Mouse (Mus musculus): ENCODE measurements around the gene Rpa1.
A peak's percentile ranks its signal among the peaks of the same experiment; 100 is the strongest.
"Not testable (repeated sequence)": the region's sequence is repeated elsewhere in the genome, so short reads cannot be mapped to it uniquely, and the experiment has no call there.

Gene Rpa1

DNA sequence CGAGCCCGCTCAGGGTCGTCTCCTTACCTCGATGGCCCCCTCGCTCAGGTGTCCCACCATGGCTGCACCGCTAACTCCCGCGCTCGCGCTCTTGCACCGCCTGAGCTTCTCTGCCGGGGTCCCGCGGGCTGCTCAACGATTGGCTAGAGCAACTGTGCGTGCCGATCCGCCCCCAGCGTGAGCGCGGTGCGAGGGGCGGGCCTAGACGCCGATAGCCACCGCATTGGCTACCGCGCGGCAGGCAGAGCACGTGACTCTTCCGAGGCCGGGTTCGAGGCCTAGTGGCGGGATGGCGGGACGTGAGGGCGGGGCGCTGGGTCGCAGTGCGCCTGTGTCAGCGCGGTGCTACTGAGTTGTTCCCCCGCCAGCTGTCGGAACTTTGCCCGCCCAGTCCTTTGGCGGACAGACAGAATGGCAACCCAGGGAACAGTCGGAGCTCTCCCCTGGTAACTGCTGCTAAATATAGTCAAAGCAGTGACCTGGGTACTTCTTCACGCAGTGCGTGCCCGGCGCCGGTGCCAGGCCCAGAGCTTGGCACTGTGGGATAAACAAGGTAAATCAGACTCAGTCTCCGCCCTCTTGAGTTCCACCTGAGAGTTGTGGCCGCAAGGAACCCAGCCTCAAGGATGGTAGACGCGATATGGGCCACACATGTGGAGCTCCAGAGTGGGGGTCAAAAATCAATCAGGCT, at the start of gene Rpa1, which contains the start of gene Smyd4:
Gene Rpa1 (minus strand): TSS at position 126 of the 691 bp plus-strand sequence.
Gene Smyd4 (plus strand): TSS at position 235 of the 691 bp plus-strand sequence.
- peak; percentile 88 to 96 for DNase-seq (ENCODE audit: low spot score in 2 of 2)

DNA sequence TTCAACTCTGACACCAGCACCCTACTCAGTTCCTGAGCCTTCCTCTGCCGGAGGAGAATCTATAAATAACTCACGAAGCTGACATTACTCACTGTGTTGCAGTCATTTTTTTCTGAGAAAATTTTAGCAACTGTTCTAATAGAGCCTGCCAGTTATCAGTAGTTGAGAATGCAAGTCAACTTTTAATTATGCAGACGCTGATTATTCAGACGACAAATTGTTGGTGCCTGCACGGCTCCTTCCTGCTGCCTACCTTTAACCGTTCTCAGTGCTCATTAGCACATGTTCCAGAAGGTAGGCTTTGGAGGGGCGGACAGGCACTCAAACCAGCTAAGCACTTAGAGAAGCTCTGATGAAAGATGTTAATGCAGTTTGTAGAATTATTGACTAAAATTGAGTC, 49.3 kb upstream of the Rpa1 start:
- no peak for DNase-seq (ENCODE audit: low spot score in 2 of 2)

DNA sequence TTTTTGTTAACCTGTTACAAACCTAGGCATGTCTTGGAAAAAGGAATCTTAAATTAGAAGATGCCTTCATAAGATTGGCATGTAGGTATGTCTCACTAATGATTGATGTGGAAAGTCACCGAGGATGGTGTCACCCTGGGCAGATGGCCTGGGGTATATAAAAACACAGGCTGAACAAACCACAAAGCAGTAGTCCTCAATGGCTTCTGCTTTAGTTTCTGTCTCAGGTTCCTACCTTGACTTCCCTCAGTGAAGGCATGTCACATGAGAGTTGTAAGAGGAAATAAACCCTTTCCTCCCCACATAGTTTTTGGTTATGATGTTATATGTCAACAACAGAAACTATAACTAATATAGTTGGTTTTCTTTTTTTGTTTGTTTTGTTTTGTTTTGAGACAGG, 47.5 kb upstream of the Rpa1 start:
- no peak for DNase-seq (ENCODE audit: low spot score in 2 of 2)

DNA sequence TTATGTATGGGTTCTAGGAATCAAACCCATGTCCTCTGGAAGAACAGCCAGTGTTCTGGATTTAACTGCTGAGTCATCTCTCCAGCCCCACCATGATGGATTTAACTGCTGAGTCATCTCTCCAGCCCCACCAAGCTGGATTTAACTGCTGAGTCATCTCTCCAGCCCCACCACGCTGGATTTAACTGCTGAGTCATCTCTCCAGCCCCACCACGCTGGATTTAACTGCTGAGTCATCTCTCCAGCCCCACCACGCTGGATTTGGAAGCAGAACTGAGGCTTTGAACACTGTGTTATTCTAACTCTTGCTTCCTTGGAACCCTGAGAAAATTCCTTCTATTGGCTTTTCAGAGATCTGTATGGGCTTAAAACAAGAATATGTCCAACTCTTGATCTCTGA, 35.4 kb upstream of the Rpa1 start:
- peak in 1 of 2 experiments; percentile 39 for DNase-seq (ENCODE audit: low spot score in 2 of 2)

DNA sequence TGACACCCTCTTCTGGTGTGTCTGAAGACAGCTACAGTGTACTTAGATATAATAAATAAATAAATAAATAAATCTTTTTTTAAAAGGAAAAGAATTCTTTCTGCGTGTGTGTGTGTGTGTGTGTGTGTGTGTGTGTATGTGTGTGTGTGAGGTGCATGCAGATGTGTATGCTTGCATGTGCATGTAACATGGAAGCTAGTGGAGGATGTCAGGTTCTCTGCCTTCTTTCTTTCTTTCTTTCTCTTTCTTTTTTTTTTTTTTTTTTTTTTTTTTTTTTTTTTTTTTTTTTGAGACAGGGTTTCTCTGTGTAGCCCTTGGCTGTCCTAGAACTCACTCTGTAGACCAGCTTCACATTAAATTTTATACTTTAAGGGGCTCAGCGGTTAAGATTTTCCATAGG, 30.7 kb upstream of the Rpa1 start:
- DNase-seq (ENCODE audit: low spot score in 2 of 2) = not testable (repeated sequence)

DNA sequence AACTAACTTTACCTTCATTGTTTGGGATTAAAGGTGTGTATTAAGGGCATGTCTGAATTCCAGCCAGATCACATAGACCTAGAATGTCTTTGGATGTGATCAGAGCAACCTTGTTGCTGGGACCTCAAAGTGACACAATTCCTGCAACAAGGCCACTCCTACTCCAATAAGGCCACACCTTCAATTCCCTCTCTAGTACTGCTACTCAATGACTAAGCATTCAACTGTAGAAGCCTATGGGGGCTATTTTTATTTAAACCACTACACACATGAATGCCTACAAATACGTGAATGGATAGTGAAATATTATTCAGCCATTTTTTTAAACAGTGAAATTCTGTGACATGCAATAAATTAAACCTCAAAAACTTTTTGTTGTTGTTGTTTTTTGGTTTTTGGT, 29.0 kb upstream of the Rpa1 start:
- no peak for DNase-seq (ENCODE audit: low spot score in 2 of 2)

DNA sequence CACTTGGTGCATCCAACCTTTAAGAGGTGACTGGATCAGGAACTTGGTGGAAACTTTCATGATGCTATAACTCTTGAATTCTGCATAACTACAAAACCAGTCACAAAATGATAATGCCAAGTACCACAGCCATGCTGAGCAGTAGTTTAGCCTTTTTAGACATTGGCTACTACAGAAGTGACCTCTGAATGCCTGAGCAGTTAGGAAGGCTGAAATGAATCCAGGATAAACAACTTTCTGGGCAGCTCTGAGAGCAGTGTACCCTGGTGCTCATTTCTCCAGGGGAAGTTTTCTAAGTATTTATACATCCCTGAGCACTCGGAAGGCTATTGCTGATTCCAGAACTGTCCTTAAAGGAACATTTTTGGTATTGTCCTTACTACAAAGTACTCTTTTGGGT, 7.4 kb upstream of the Rpa1 start:
- DNase-seq (ENCODE audit: low spot score in 2 of 2) = no peak

DNA sequence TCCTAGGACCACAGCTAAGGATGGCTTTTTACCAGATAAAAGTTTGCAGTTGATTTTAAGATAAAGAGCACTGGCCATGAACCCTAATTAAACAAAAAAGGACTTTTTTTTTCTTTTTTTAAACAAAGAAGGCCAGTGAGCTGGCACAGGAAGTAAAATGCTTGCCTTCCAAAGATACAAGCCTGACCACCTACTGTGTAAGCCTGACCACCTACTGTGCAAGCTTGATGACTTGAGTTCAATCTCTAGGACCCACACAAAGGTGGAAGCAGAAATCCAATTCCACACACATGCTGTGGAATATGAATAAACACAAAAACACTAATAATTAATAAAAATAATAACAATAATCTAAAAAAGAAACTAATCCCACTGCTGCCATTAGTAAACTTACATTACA, 3.1 kb upstream of the Rpa1 start:
- no peak for DNase-seq (ENCODE audit: low spot score in 2 of 2)

DNA sequence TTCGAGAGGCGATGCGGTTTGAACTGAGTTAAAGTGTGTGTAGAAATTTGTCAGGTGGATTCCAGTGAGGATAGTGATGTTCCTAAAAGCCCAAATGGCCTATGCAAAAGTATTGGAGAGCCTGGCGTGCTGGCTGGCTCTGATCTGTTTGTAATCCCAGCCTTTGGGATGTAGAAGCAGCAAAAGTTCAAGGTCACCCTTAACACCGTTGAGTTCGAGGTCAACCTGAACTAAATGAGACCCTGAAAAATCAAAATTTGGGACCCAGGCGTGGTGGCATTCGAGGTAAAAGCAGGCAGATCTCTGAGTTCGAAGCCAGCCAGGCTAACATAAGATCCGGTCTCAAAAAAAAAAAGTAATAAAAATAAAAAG, 752 bp upstream of the Rpa1 start:
- DNase-seq (ENCODE audit: low spot score in 2 of 2) = no peak

DNA sequence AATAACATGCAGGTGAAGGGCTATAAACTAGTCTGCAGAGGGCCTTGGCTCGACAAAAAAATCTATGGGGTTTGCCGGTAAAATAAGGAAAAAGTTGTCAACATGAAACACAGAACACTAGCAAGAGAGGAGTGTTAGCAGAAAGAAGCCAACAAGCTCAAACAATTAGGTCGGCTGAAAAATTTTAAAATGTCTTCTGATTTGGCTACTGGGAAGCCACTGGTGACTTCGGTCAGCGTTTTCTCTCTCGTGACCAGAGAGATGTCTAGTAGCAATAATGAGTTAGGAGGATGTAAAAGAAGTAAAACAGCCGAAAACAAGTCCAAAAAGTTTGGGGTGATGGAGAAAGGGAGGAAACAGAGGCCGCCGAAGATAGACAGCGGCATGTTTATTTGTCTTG, 528 bp downstream of the Rpa1 start:
- DNase-seq (ENCODE audit: low spot score in 2 of 2) = no peak

DNA sequence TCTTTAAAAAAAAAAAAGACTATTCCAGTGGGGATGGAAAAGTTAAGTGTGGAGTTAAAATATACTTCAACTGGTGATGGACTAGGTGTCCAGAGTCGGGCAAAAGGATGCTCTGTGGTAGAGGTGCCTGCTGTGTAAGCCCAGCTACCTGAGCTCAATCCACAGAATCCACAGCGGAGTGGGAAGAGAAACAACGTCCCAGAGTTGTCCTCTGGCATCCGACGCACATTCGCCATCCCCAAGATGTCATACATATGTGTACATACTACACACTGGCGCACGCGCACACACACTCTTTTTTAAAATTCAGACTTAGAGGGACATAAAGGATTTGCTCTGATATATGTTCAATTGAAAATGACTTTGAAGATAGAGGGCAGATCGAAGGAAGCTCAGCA, 937 bp downstream of the Rpa1 start:
- no peak for DNase-seq (ENCODE audit: low spot score in 2 of 2)

DNA sequence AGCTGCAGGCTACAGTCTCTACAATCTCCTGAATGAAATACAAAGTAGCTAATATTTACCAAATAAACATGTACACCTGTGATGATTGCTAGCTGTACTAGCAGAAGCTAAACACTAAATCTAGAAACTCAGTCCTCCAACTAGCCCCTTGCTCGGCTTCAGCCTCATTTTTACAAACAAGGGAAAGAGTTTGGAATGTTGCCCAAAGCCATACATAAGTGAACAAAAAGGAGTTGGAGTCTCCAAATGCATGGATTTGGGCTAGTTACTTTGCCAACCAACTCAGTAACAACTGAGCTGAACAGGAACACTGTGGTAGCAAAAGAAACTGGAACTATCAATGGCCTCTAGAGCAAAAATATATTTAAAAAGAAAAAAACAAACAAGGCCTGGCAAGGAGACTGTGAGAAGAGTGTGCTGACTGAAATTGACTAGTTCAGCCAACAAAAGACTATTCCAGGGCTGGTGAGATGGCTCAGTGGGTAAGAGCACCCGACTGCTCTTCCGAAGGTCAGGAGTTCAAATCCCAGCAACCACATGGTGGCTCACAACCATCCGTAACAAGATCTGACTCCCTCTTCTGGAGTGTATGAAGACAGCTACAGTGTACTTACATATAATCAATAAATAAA, 1.5 kb downstream of the Rpa1 start:
- DNase-seq (ENCODE audit: low spot score in 2 of 2) = no peak

DNA sequence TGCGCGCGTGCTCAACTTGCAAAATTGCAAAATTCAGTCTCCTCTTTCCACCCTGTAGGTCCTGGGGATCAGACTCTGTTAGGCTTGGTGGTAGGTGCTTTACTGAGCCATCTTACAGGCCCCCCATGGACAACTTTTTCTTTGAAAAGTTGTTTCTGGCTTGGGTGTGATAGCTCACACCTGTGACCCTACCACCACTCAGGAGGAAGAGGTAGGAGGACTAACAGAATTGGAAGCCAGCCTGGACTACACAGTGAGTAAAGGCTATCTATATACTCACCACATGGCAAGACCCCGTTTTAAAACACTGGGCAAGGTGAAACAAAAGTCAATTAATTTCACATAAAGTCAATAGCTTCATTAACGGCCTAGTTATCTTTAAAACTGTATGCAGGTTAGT, 3.4 kb downstream of the Rpa1 start:
- no peak for DNase-seq (ENCODE audit: low spot score in 2 of 2)

DNA sequence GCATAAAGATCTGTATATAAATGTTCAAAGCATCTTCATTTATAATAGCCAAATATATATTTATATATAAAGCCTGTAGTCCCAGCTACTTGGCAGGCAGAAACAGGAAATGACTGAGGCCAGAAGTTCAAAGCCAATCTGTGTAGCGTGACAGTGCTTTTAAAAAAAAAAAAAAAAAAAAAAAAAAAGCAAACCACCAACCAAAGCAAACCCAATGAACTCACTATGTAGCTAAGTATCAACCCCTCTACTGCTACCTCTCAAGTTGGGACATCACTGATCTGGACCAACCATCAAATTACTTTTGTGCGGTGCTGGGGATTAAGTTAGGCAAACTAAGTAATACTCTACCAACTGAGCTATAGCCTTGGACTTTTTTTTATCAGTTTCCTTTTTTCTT, 4.0 kb downstream of the Rpa1 start:
- no peak for DNase-seq (ENCODE audit: low spot score in 2 of 2)

DNA sequence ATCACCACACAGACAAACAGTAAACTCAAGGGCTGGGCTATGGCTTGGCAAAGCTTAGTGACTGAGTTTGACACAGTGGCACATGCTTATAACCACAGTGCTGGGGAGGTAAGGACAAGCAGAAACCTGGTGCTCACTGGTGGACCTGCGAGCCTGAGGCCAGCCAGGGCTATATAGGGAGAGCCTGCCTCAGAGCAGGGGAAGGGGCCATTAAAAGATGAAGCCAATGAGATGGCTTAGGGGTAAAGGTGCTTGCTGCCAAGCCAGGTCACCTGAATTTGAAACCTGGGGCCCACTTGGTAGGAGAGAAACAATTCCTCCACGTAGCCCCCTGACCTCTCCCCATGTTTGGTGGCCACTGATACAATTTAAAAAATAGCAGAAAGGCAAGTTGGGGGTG, 5.0 kb downstream of the Rpa1 start:
- no peak for DNase-seq (ENCODE audit: low spot score in 2 of 2)

DNA sequence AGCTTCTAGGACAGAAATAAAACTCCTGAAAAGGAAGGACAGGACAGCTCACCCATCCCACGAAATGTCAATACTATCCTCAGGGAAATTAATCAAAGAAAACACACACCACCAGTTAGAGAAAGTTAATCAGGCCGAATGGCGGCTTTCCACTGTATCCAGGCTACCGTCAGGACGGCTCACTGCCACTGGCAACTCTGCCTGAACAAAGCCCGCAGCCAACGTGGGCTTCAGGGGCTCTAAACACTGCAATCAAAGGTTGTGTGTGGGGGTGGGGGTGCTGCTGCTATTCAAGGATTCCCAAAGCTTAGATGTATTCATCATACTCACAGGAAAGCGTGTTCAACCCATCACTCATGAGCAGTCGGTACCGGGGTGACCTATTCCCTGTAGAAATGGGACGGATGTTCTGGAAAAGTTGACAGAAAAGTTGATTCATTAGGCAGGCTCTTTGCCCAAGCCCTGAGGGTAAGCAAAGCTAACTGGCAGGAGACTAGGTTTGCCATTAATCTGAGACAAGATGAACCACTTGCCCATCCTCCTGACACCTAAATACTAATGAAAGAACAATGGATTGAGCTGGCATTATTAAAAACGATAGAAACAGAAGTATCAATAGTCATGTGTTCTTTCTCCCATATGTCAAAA, 7.3 kb downstream of the Rpa1 start:
- no peak for DNase-seq (ENCODE audit: low spot score in 2 of 2)

DNA sequence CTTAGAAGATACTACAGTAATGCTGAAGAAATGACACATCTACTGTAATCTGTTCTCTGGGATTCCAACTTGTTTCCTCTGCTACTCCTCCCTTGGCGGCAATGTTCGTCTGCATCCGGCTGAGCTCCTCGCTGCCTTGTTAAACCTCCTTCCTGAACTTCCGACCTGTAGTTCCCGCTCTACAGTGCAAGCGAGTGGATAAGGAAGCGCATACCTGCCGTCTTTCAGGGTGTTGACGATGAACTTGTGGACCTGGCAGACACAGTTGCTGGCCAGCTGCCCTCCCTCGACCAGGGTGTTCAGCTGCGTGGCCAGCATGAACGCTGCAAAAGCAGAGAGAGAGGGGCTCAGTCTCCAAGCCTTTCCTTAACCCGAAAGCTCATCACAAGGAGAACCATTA, 8.0 kb downstream of the Rpa1 start:
- no peak for DNase-seq (ENCODE audit: low spot score in 2 of 2)

DNA sequence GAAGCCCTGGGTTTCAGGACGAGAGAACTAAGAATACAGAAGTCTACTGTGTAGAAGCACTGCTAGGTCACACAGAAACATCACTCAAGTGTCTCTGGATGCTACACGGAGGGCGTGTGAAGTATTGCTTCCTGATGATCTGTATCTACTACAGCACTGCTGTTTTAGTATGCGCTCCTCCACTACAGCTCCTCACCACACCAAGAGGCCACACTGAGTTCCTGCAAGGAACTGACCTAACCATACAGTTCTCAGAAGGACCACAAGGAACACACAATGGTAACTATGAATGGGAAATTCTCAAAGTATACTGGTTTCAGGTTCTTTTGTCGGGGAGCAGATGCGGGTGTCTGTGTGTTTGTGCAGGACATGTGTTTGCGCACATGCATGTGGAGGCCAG, 10.9 kb downstream of the Rpa1 start:
- no peak for DNase-seq (ENCODE audit: low spot score in 2 of 2)

DNA sequence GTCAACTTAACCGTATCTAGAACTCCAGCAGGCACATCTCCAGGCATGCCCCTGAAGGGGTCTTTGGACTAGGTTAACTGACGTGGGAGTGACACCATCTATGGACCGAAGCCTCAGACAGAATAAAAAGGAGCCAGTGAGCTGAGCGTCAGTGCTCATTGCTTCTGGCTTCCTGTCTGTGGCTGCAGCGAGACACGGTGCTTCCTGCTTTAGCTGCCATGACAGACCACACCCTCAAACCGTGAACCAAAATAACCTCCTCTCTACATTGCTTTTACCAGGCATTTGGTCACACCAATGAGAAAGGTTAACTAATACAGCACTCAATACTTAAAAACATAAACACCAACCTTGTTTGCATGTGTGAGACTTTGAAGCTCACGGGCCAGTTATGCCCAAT, 11.4 kb downstream of the Rpa1 start:
- peak in 1 of 2 experiments; percentile 54 for DNase-seq (ENCODE audit: low spot score in 2 of 2)

DNA sequence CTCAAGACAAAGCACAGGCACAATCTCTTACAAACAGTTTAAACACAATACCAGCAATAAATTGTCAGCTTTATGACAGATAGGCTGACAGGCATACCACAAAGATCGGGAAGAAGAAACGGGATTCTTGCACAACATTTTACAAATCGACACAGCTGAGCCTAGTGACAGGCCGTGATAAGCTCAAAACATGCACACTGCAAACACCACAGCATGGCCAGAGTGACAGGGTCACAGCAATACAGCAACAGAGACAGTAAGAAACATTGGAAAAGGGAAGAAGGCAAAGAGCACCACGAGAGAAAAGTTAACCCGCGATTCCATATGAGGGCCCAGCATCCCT, 22.2 kb downstream of the Rpa1 start:
- DNase-seq (ENCODE audit: low spot score in 2 of 2) = no peak

DNA sequence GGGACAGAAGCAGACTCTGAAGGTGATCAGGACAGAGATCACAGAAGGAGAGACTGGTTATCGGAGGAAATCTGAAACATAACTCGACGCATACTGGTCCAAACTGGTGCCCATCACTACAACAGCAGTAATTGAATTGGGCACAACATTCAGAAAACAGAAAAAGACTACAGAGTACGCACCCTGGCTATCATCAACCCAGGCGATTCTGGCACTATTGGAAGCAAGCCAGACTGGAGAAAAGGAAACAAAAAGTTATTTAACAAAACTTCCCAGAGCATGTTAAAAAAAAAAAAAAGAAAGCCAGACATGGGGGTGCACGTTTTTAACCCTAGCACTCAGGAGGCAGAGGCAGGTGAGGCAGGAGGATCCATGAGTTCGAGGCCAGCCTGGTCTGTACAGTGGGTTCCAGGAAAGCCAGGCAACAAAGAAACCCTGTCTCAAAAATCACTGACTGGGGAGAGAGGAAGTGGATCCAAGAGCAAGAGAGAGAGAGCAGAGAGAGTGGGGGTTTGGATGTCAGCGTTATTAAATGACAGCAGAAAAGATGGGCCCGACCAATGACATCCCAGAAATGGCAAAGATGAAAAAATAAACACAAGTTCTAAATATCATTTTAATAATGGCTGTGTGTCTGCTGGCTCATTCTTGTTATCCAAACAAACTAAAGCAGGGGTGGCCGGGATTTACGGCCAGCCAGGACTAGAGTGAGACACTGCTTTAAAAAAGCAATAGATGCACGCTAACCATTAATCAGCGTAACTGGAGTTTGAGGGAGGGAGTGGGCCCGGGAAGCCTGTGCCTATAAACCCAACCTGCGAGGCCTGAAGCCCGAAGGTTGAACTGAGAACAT, 22.8 kb downstream of the Rpa1 start:
- no peak for DNase-seq (ENCODE audit: low spot score in 2 of 2)

DNA sequence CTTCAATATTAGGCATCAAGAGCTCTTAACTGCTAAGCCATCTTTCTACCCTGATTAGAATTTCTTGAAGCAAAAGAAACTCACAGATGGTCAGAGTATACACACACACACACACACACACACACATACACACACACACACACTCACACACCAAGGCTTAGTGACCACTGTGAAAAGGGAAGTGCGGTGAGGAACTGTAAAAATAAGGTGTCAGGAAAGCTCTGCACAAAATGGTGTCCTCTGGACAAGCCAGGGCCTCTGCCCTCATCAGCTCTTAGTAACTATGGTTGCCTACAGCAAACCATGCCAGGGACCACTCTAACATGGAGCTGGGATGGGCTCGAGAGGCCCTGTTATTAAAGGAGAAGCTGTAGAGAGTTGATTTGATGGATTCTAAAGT, 23.7 kb downstream of the Rpa1 start:
- no peak for DNase-seq (ENCODE audit: low spot score in 2 of 2)

Data from spleen, postnatal 10 days (tissue).